Mouse (Mus musculus): ENCODE results near the gene Krt7.

The Krt7 gene

GRCm38 (mm10) chr15:101376776-101377061 is 34.1 kb upstream of the Krt7 start:
- no peak for DNase-seq (ENCODE audit: low read depth, low spot score)

DNA sequence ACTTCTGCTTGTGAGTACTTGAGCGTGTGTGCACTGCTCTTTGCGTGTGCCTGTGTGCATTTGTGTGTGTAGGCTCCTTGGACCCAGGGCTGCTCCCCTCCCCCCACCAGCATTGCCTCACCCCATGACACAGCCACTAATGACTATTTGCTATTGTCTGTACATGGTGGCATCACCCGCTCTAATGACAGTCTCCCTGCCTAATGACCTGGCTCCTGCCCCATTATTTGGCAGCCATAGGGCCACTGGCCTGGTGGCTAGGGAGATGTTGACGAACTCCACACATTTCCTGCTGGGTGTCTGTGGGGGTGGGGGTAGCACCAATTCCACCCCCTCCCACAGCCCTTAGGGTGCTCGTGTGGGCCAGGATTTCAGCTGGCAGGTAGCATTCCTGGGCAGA is 32.2 kb upstream of the Krt7 start:
- DNase-seq (ENCODE audit: low read depth, low spot score) = no peak

DNA sequence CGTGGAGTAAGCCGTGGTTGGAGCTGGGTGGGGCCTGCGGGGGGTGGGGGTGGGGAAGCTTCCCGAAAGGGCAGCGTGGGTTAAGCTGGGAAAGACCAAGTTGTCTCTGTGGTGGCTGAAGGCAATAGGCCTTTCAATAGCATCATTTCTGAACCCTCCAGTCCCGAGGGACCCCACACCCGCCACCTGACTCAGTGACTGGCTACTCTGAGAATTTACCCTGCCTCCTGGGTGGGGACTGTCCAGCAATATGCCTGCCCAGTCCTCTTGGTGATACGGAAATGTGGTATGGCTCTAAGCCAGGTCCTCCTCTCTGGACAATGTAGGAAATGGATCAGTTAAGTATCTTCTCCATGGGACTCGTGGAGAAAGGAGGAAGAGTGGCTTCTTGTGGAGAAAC is 29.1 kb upstream of the Krt7 start:
- no peak for DNase-seq (ENCODE audit: low read depth, low spot score)

- DNase-seq (ENCODE audit: low read depth, low spot score) = no peak
Measured at GRCm38 (mm10) chr15:101382811-101383210, 28.0 kb upstream of the Krt7 start.

DNA sequence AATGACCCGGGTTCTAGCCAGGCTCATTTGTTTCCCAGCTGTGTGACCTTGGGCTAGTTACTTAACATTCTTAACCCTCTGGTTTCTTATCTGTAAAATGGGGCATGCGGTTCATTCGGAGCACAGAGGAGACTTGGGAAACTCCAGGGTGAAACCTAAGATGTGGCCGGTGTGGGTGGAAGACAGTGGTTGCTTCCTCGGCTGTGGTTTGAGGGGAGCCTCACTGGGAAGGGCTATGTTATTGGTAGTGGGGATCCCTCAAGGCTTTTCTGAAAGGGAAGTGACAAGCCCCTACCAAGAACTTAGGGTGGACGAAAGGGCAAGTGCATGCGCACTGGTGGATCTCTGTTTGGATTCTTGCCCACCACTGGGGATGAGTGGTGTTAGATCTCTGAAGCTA is 26.2 kb upstream of the Krt7 start:
- DNase-seq (ENCODE audit: low read depth, low spot score) = no peak

- DNase-seq (ENCODE audit: low read depth, low spot score) = no peak
Measured at GRCm38 (mm10) chr15:101385064-101385463, 25.8 kb upstream of the Krt7 start.

GRCm38 (mm10) chr15:101387176-101387575 is 23.7 kb upstream of the Krt7 start:
- DNase-seq (ENCODE audit: low read depth, low spot score) = no peak

DNA sequence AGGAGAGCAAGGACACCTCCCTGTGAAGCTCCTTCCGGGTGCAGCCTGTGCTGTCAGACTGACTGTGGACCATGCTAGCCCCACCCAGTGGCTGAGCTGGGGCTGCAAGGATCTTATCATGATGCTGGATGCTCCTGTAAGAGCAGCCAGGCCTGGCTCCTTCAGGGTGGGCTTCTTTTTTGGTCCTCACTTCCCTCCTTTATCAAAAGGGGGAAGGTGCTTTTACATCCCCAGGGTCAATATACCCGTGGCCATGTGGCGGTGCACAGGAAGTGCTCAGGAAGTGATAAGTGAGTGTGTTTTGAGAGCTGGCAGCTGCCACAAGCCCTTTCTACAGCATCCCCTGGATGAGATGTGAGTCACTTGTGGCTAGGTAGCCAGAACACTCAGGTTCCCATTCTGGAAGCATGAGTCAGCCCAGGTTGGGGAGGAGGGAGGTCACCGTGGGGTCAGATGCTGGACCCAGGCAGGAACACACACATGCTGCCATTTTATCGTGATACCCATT is 22.8 kb upstream of the Krt7 start:
- no peak for DNase-seq (ENCODE audit: low read depth, low spot score)

DNA sequence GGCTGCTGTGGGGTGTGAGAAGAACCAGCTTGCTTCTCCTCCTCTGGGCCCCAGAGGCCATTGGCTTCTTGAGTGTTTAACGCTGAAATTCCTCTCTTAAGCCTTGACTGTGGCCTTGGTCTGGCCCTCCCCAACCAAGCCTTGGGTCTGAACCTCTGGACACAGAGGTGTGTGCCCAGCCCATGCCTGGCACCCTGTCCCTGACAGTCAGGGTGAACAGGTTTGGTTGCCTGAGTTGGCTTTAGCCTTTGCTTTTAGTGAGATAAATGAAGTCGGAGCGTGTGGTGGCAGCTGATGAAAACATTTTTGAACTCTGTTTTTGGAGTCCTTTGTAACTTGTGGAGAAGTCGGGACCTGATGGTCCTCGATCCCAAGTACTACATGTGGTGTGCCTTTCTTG is 20.6 kb upstream of the Krt7 start:
- DNase-seq (ENCODE audit: low read depth, low spot score) = no peak

- DNase-seq (ENCODE audit: low read depth, low spot score) = no peak
Measured at GRCm38 (mm10) chr15:101392251-101392650, 18.6 kb upstream of the Krt7 start.

GRCm38 (mm10) chr15:101394908-101395307 is 15.9 kb upstream of the Krt7 start:
- no peak for DNase-seq (ENCODE audit: low read depth, low spot score)

DNA sequence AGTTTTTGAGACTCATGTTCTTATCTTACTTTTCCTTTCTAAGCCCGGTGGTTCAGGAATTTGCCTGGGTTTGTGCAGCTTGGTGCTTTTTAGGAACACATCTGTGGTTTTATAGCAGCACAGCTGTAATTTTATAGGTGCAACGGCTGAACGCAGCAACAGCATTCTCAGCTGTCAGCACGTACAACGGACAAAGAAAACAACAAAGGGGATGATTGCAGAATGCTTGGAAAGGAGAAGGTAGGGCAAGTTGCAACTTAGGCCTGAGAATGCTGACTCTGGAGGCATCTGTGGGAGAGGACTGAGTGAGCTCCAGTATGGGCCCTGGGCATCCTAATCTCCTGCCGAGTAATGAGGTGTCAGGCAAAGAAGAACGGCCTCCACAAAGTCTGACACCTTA is 14.4 kb upstream of the Krt7 start:
- DNase-seq (ENCODE audit: low read depth, low spot score) = no peak

GRCm38 (mm10) chr15:101396921-101397320 is 13.9 kb upstream of the Krt7 start:
- no peak for DNase-seq (ENCODE audit: low read depth, low spot score)

DNA sequence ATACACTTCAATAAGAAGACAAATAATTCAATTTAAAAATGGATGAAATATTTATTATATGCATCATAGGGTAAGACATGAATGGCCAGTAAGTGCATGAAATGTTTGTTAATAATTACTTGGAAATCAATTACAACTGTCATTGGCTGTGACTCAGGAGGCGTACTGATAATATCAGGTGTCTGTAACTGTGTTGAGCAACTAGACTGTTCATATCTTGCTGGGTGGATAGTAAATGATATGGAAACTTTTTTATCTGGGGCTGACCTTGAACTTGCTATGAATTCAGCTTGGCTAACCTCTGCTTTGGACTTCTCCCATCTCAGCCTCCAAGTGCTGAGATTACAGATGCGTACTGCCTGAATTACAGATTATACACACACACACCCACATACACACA is 13.2 kb upstream of the Krt7 start:
- no peak for DNase-seq (ENCODE audit: low read depth, low spot score)

DNA sequence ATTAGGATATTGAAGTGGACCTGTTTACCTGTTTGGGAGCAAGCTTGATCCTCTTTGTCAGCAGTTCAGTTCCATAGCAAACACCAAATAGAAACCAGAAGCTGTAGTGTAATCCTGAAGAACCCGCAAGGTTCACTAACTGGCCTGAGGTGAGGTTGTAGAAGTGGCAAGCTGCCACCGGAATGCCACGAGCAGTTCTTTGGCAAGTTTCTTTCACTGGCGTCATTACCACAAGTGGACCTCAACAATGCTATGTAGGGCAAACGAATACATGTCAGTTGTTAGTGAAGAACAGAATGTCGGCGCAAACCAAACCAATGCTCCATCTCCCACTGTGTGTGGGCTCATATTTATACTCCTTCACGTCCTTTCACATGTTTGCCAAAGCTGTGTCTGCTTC is 12.6 kb upstream of the Krt7 start:
- DNase-seq (ENCODE audit: low read depth, low spot score) = no peak

DNA sequence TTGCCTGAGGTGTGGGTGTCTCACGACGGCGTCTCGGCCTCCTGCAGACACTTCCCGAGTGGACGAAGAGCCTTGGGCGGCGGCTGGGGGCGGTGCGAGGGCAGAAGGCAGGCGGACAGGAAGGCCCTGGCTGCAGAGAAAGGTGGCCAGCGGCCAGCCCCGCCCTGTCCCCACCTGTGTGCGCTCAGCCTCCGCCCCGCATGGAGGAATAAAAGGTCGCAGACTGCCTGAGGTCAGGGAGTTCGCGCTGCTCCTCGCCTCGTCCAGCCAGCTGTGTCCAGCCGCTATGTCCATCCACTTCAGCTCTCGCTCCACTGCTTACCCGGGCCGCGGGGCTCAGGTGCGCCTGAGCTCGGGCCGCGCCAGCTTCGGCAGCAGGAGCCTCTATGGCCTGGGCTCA is 1.3 kb downstream of the Krt7 start:
- DNase-seq (ENCODE audit: low read depth, low spot score) = no peak

- DNase-seq (ENCODE audit: low read depth, low spot score) = no peak
Measured at GRCm38 (mm10) chr15:101413916-101414635, 3.2 kb downstream of the Krt7 start.

GRCm38 (mm10) chr15:101414807-101415565 is 4.1 kb downstream of the Krt7 start:
- no peak for DNase-seq (ENCODE audit: low read depth, low spot score)

DNA sequence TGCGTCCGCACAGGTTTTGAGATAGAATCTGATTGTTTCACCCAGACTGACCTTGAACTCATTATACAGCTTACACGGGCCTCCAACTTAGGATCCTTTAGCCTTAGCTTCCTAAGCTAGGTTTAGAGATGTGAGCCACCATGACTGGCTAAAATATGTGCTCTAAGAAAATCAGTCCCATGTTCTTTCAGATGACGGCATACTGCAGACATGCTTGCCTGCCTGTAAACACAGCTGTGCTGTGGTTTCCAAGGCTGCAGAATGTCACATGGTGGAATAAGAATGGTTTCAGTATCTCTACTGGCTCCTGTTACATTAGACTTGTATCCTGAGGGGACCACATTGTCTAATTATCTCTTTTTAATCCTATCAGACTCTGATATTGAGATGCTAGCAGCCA is 8.1 kb downstream of the Krt7 start:
- no peak for DNase-seq (ENCODE audit: low read depth, low spot score)

DNA sequence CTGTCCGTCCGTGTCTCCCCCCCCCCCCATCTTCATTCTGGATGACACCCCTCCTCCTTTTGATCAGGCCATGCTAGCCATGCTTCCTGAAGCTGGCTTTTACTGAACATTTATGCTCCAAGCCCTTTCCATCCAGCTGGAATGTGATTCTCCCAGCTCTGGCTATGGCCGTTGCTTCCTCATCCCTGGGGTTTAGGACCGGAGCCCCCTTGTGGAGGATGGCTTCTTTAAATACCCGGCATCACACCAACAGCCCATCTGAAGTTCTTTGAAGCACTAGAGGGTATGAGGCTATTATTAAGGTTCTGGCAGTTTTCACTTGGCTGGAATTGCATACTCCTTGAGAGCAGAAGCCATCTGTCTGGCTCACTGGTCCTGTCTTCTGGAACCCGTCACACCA is 10.1 kb downstream of the Krt7 start:
- no peak for DNase-seq (ENCODE audit: low read depth, low spot score)

GRCm38 (mm10) chr15:101424914-101425313 is 14.1 kb downstream of the Krt7 start:
- DNase-seq (ENCODE audit: low read depth, low spot score) = no peak

GRCm38 (mm10) chr15:101436611-101437010 is 25.8 kb downstream of the Krt7 start:
- DNase-seq (ENCODE audit: low read depth, low spot score) = no peak

DNA sequence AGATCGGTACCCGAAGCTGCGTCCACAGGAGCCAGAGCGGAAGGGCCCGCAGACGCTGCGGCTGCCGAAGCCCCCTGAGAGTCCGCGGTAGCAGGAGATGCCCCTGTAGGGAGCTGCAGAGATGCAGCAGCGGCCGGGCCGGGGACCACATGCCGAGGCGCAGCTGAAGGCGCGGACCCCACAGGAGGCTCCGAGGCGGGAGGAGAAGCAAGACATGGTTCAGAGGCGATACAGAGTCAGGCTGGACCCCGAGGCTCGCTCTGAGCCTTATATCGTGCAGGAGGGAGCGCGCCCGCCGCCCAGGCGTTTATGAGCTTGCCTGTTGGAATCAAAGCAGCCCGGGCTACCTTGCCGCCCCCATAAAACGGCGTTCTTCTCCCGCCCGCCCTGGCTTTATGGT is 27.7 kb downstream of the Krt7 start, which contains the start of gene Krt87:
Gene Krt87 (minus strand): TSS at position 250 of the 400 bp plus-strand sequence.
- DNase-seq (ENCODE audit: low read depth, low spot score) = no peak
